Mouse (Mus musculus) embryonic facial prominence, embryonic 10.5 days (tissue): ENCODE measurements around the gene Kdm4b. TPM values are rescaled to one million over a fixed set of nuclear protein-coding genes. Genes with fewer than 3 reads are reported as not detected.

Source experiments
- DNase-seq: peaks from one replicate; pipeline ENCODE4 v3.0.0-alpha.2; 2017; ENCODE audit warnings: low spot score
- H3K27ac ChIP-seq: fragments of 300-500 bp; sonication (generic); replicated peaks from 2 replicates; pipeline ENCODE4 v1.5.1; 2016; ENCODE audit warnings: mild to moderate bottlenecking
- H3K27me3 ChIP-seq: fragments of 300-500 bp; sonication (generic); replicated peaks from 2 replicates; pipeline ENCODE4 v1.6.1; 2016; ENCODE audit warnings: low read depth, mild to moderate bottlenecking; ENCODE audit not compliant: poor library complexity, severe bottlenecking
- H3K36me3 ChIP-seq: fragments of 300-500 bp; sonication (generic); replicated peaks from 2 replicates; pipeline ENCODE4 v1.6.1; 2016; ENCODE audit warnings: mild to moderate bottlenecking, moderate library complexity
- H3K4me1 ChIP-seq: fragments of 300-500 bp; sonication (generic); 2 replicates; pipeline ENCODE4 v1.6.1; 2016
- H3K4me3 ChIP-seq: fragments of 300-500 bp; sonication (generic); 2 replicates; pipeline ENCODE4 v1.5.1; 2016; ENCODE audit warnings: mild to moderate bottlenecking, moderate library complexity
- H3K9me3 ChIP-seq: fragments of 300-500 bp; sonication (generic); 2 replicates; pipeline ENCODE4 v1.6.1; 2016; ENCODE audit warnings: mild to moderate bottlenecking
- WGBS: fragments of 180-500 bp; shearing (Covaris S2); methylation state at CpG from one replicate; pipeline ENCODE4 v1.1.7; 2016; 5-methylcytosine and 5-hydroxymethylcytosine counted together
- microRNA-seq: library from miRNA; unstranded; fragments of <30 nt; microRNA quantifications from one replicate; pipeline ENCODE4, GENCODE M21; 2017
- polyA plus RNA-seq: library from polyadenylated mRNA; unstranded; fragments of >200 nt; fragmentation: Nextera tagmentation; extraction: Ambion mirVana; gene quantifications from 2 replicates; pipeline ENCODE4 v1.2.1, GENCODE M21; 2016

Kdm4b gene
- polyA plus RNA-seq, 1 experiment from 2014 or later = 46.2 TPM

DNA sequence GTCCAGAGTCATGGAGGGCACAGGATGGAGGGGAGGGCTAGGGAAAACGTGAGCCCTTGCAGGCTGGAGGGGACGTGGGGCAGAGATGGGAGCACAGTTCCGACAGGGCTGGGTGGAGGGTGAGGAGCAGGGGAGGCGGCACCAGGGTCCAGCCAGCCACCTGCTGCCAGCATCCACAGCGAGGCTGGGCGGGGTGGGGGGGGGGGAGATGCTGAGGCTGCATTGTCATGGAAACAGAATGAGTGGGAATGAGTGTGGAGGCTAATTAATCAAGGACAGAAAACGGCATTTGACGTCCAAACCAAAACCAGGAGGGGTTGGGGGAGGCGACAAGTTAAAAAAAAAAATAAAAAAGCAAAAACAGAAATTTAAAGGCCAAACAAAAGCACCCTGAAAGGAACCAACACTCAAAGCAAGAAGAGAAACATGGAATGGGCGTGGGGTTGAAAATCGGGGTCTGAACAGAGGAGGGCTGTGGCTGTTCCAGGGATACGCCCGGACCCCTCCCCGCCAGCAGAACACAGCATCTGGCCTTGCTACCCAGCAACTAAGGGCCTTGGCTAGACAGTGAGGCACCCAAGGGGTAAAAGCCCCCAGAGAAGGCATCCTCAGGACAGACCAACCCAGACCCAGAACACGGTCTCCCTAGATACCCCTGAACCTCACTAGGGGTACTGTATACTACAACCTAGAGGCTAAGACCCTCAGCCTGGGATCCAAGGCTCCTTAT is 114.0 kb downstream of the Kdm4b start:
- Histone ChIP-seq H3K36me3 (peaks cover 100% of the 10 kb centered on the region), H3K4me1 (no peaks in the 10 kb centered on the region), H3K27me3 (no peaks in the 10 kb centered on the region), H3K27ac (no peak overlapping the region; the same call in 1 of the 2 replicates), H3K4me3 (no peak overlapping the region), H3K9me3 (peaks cover 15% of the 10 kb centered on the region)
- 75% methylated on average over 15 of the region's 15 CpGs for WGBS
- no peak for DNase-seq

DNA sequence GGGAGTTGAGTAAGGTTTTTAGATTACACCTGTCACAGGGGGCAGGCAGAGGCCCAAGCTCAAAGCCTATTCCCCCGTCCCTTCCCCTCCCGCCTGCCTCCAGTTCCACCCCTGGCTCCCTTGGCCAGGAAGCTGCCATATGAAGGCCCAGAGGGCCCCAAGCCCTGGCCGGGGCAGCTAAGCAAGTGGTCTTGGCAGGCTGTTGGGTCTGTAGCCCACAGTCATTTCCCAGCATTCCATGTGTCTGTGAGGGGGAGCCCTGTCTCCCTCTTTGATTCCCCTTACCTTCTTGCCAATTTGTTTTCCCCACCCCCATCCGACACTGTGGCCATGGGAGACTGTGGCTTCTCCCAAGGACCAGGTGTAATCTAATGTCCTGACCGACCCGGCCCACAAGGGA is 116.5 kb downstream of the Kdm4b start:
- 88% methylated on average over 6 of the region's 6 CpGs for WGBS
- no peaks in the 10 kb centered on the region for H3K27me3 ChIP-seq
- H3K36me3 ChIP-seq = peaks cover 96% of the 10 kb centered on the region
- no peak for DNase-seq
- H3K27ac ChIP-seq = no peak overlapping the region
- peaks cover 6% of the 10 kb centered on the region for H3K9me3 ChIP-seq
- peaks cover 16% of the 10 kb centered on the region for H3K4me1 ChIP-seq
- no peak overlapping the region for H3K4me3 ChIP-seq

DNA sequence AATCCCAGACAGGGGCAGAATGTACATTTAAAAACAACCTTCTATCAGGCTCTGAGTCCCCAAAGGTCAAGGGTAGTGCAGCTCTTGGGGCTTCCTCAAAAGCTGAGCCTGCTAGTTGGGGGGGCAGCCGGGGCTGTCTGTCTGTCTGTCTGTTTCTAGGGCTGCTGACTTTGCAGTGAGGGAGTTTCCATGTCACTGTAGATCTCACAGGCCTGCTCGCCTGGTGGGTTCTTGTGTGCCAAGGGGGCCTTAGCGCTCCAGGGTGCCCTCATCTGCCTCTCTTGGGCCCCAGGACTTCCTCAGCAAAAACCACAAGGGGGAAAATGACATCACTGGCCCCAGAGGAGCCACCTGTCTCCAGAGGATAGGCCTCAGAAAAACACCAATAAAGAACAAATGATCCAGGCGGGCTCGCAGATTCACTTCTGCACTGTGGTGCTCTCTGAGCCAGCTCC is 117.5 kb downstream of the Kdm4b start:
- DNase-seq = no peak
- Histone ChIP-seq H3K4me3 (no peak overlapping the region), H3K9me3 (no peaks in the 10 kb centered on the region), H3K27ac (no peak overlapping the region), H3K36me3 (peaks cover 96% of the 10 kb centered on the region), H3K27me3 (no peaks in the 10 kb centered on the region), H3K4me1 (peaks cover 16% of the 10 kb centered on the region)
- 86% methylated on average over 5 of the region's 5 CpGs for WGBS

DNA sequence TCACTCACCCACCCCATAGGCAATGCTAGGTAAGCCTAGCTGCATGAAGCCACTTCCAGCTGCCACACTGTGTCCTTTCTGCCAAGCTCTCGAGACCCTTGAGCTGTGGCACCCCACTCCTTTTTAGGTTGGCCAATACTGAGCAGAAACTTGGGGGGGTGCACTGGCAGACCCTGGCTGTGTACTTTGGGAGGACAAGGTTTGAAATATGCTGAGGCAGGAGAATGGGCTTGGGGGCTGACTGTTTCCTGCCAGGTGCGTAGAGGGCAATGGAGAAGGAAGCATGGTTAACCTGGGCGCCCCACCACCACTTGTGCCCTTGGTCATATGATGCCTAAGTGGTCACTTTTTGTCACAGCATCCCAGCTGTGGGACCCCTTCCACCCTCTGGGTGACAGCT is 118.9 kb downstream of the Kdm4b start:
- peaks cover 96% of the 10 kb centered on the region for H3K36me3 ChIP-seq
- H3K27ac ChIP-seq = no peak overlapping the region

DNA sequence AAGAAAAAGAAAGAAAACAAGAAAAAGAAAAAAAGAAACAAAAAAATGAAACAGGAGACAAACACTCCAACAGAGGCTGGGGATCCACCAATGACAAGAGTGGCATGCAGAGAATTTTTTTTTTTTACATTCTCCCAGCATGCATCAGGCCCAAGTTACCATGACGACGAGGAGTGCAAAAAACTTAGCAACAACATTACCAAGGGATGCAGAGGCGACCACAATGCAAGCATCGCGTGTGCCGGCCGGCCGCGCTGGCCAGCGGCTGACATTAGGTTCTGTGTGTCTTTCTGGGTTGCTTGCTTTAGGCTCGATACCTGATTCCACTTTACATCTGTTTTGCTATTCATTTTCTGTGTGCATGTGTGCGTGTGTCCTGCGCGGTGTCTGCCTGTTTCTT is 119.5 kb downstream of the Kdm4b start:
- Histone ChIP-seq H3K4me3 (no peak overlapping the region), H3K36me3 (peaks cover 96% of the 10 kb centered on the region), H3K27me3 (no peaks in the 10 kb centered on the region), H3K4me1 (peaks cover 16% of the 10 kb centered on the region), H3K27ac (no peak overlapping the region), H3K9me3 (no peaks in the 10 kb centered on the region)
- DNase-seq = peak; percentile 65
- WGBS = 80% methylated on average over 14 of the region's 14 CpGs

More for the DNA sequence above, 118.9 kb downstream of the Kdm4b start:
- Histone ChIP-seq H3K4me1 (peaks cover 16% of the 10 kb centered on the region), H3K4me3 (no peak overlapping the region), H3K9me3 (no peaks in the 10 kb centered on the region), H3K27me3 (no peaks in the 10 kb centered on the region)
- 92% methylated on average over 3 of the region's 3 CpGs for WGBS
- no peak for DNase-seq

DNA sequence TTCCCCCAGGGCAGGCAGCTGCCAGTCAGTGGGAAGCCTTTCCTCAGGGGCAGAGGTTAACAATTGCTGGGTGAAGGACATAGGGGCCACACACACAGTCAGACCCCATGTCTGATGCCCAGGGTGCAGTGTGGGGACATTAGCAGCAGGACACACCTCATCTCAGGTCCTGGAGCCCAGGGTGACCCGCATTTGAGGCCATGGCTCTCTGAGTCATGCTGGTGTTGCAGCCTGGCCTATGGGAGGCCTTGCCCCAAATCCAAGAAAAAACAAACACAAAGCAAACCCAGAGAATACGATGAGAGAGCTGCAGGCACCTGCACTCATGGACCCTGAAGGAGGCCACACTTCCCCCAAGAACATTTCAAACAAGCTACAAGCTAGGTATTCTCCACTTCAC is 121.9 kb downstream of the Kdm4b start:
- 72% methylated on average over 2 of the region's 2 CpGs for WGBS
- H3K36me3 ChIP-seq = peaks cover 96% of the 10 kb centered on the region

More for the DNA sequence above, 121.9 kb downstream of the Kdm4b start:
- Histone ChIP-seq H3K27ac (0 out of 2 replicates have a peak overlapping the region, but pooled peaks have one; percentile 1), H3K27me3 (no peaks in the 10 kb centered on the region), H3K4me3 (no peak overlapping the region), H3K9me3 (no peaks in the 10 kb centered on the region), H3K4me1 (peaks cover 16% of the 10 kb centered on the region)
- no peak for DNase-seq

Small RNA genes within 50 kb of the gene (microRNA-seq; reads per million reads assigned to microRNA genes)
- gene Mir6977 = 1.8 reads per million

Other genes with a start within 250 kb of the Kdm4b start
- 195 and 197 TPM in 2 replicates for gene Hdgfl2, start 246.4 kb upstream of the Kdm4b start, polyA plus RNA-seq
- 0.05 TPM in 2 replicates for gene Plin4, start 216.3 kb upstream of the Kdm4b start, polyA plus RNA-seq
- gene Plin5, start 208.5 kb upstream of the Kdm4b start, polyA plus RNA-seq = 0.47 and 0.48 TPM in 2 replicates
- gene Lrg1, start 204.1 kb upstream of the Kdm4b start, polyA plus RNA-seq = 0.10 TPM in 1 of 2 replicates, not detected in the other
- 1.0 and 1.1 TPM in 2 replicates for gene Sema6b, start 185.7 kb upstream of the Kdm4b start, polyA plus RNA-seq
- gene Tnfaip8l1, start 163.6 kb upstream of the Kdm4b start, polyA plus RNA-seq = 10.3 and 11.7 TPM in 2 replicates
- 71.0 and 71.3 TPM in 2 replicates for gene Mydgf, start 142.1 kb upstream of the Kdm4b start, polyA plus RNA-seq
- 48.3 and 50.2 TPM in 2 replicates for gene Dpp9, start 107.2 kb upstream of the Kdm4b start, polyA plus RNA-seq
- 12.5 and 13.2 TPM in 2 replicates for gene Fem1a, start 69.3 kb upstream of the Kdm4b start, polyA plus RNA-seq
- gene Ticam1, start 49.3 kb upstream of the Kdm4b start, polyA plus RNA-seq = 3.2 and 3.7 TPM in 2 replicates
- 67.7 and 72.2 TPM in 2 replicates for gene Plin3, start 33.2 kb upstream of the Kdm4b start, polyA plus RNA-seq
- not detected in 2 replicates for gene Arrdc5, start 25.8 kb upstream of the Kdm4b start, polyA plus RNA-seq
- 279 and 301 TPM in 2 replicates for gene Uhrf1, start 22.7 kb upstream of the Kdm4b start, polyA plus RNA-seq
- 85.0 and 86.4 TPM in 2 replicates for gene Ptprs, start 150.4 kb downstream of the Kdm4b start, polyA plus RNA-seq
- not detected in 2 replicates for gene Znrf4, start 186.4 kb downstream of the Kdm4b start, polyA plus RNA-seq
- 0.96 and 1.2 TPM in 2 replicates for gene Gm20219, start 228.3 kb downstream of the Kdm4b start, polyA plus RNA-seq